Mouse (Mus musculus) lung, postnatal 4 days (tissue): Measurements from ENCODE around the gene Lrrc8d.
"Not testable (repeated sequence)": the region's sequence is repeated elsewhere in the genome, so short reads cannot be mapped to it uniquely, and the experiment has no call there.

ENCODE experiments used
- DNase-seq, 2 experiments: peaks; one replicate each; pipeline ENCODE4 v3.0.0; 2021

Gene Lrrc8d

GRCm38 (mm10) chr5:105865110-105865628 lies 165.4 kb downstream of the Lrrc8d start:
- not testable (repeated sequence) for DNase-seq

DNA sequence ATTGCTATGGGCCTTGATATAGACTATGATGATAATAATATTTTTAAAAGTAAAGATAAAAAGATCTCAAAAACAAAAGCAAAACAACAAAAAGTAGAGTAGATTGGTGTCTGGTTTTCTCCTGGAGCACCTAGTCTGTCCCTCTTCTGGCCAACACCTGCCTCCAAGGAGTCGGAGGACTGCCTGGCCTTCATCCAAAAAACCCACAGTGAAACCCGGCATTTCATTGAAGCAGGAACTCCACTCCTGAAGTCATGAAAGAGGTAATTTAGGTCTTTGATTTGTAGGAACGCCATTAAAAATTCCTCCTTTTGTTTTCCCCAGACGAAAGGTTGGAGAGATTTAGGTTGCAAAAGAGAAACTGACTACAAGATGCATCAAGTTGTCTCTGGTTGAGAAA lies 167.7 kb downstream of the Lrrc8d start:
- no peak for DNase-seq

GRCm38 (mm10) chr5:105867841-105868447 lies 168.2 kb downstream of the Lrrc8d start:
- peak; percentile 52 to 62 for DNase-seq

- peak; percentile 79 to 87 for DNase-seq
Observed at GRCm38 (mm10) chr5:105868593-105868992, 168.8 kb downstream of the Lrrc8d start.

GRCm38 (mm10) chr5:105869739-105870138 lies 170.0 kb downstream of the Lrrc8d start:
- no peak for DNase-seq

GRCm38 (mm10) chr5:105871140-105871539 lies 171.4 kb downstream of the Lrrc8d start:
- no peak for DNase-seq

GRCm38 (mm10) chr5:105872176-105872575 lies 172.4 kb downstream of the Lrrc8d start:
- DNase-seq = no peak

GRCm38 (mm10) chr5:105872916-105873315 lies 173.1 kb downstream of the Lrrc8d start:
- DNase-seq = no peak

DNA sequence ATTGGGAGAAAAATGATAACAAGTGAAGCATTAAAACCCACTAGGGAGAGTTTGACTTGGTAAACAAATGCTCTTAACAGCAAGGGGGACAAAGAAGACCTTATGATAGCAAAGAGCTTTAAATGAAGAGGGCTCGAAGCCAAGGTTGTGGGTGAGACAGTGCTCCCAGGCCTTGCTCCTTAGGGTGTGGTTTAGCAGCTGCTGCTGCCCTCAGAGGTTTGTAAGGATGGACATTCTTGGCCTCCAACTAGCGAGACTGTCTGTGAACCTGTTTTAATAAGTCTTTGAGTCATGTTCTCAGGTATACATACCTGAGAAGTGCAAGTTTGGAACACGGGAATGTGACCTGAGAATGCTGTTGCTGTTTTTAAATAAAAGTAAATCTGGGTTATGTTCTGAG lies 174.0 kb downstream of the Lrrc8d start:
- no peak for DNase-seq

- DNase-seq = no peak
Observed at GRCm38 (mm10) chr5:105874476-105874875, 174.7 kb downstream of the Lrrc8d start.

DNA sequence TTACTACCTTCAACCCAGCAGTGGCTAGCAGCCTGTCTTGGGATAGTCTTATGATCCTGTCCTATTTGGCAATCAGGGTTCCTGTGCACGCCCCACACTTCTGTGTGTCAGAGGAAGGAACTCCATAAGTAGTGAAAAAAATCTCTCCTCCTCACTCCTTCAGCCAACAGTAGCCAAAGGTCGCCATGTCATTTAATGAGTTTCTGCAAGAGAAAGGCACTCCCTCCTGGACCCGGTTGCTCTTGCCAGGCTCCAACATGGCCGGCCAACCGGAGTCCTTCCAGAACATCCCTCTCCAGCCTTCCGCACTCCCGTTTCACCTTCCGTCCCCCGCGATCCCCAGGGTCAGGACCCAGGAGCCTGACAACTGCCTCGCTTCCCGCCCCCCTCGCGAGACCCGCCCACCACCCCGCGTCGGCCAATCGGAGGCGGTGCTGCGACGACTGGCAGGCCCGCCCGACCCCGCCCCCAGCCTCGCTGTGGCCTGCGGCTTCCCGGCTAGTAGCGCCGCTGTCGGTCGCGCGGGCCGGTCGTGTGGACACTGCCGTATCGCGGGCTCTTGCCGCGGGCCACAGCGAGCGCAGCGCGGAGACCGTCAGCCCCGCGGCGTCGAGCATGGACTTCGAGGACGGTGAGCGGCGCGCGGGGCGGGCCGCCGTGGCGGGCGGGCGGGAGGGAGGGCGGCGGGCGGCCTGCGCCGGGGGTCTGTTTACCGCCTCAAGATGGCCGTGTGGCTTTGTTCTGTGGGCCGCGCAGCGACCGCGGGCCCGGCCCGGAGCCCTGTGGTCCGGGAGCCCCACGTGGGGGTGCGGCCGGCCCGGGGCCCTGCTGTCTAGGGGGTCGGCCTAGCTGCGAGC lies 176.5 kb downstream of the Lrrc8d start, which contains the start of gene Zfp326:
TSS of gene Zfp326 (plus strand) at position 498 of the 857 bp plus-strand sequence.
- peak; percentile 93 to 95 for DNase-seq

DNA sequence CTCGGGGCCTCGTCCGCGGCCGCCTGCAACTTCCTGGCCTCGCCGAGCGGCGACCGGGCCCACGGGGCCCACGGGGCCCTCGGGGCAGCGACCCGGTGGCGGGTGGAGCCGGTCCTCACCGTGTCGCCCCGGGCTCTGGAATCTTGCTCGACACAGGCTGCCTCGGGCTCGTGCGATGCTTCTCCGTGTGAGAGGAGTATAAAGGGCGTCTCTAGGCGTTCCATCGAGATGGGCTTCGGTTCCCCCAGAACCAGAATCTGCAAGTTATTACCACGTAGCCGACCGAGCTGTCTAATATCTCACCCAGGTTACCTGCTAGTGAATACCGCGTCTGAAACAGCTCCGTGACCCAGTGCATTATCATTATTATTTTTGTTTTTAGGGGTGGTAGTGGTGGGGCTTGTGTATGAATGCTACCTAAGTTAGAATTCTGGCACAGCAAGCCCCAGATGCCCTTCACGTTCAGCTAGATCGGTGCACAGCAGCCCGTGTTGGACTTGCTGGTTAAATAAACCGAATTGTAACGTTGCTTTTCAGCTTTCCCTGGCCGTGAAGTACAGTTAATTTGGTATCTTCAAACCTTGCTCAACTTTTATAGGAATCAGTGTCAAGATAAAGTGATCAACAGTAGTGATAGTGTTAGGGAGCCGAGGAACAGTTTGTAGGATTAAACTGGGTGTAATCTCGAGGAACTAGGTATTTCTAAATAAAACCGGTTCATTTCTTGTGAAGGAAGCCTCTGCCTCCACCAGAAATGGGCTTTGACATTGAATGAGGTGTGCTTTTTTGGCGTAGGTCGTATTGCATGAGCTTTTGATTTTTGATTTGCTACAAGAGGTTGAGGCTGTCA lies 177.4 kb downstream of the Lrrc8d start:
- no peak for DNase-seq
